Mouse (Mus musculus): ENCODE results near the gene Adra1d. TPM values are rescaled to one million over a fixed set of nuclear protein-coding genes. Genes with fewer than 3 reads are reported as not detected.

Gene Adra1d
- polyA plus RNA-seq, 1 experiment from 2014 or later, result 0.50 TPM

DNA sequence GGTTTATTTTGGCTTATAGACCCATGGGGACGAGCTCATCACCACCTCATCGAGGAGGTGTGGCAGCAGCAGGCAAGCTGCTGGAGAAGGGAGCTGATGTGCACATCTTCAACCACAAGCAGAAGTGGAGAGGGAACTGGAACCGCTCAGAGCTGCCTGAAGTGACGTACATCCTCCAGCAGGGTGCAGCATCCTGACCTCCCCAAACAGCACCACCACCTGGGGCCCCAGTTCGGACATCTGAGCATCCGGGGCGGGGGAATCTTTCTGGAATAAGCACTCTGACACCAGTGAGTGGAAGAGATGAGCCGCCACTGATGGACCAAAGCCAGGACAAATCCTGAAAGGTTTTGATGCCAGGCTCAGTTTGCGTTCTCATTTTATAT is 31.5 kb downstream of the Adra1d start:
- no peak overlapping the region for H3K9ac ChIP-seq (ENCODE audit: low read depth, low read length)
- H3K4me1 ChIP-seq (ENCODE audit: control insufficient read depth, insufficient read depth, low read length), result no peaks in the 10 kb centered on the region
- H3K4me3 ChIP-seq (ENCODE audit: low read depth, low read length), result no peak overlapping the region
- no peaks in the 10 kb centered on the region for H3K36me3 ChIP-seq (ENCODE audit: control insufficient read depth, insufficient read depth, low read length)
- H3K9me3 ChIP-seq (replicated peaks; ENCODE audit: control insufficient read depth, low read length), result no peaks in the 10 kb centered on the region
- no peaks in the 10 kb centered on the region for H3K27me3 ChIP-seq (ENCODE audit: control insufficient read depth, insufficient read depth, low read length)
- 21% methylated on average over 9 of the region's 9 CpGs for WGBS (ENCODE audit: insufficient replicate concordance)
- no peak overlapping the region for H3K4me2 ChIP-seq
- H3K27ac ChIP-seq (ENCODE audit: low read depth, low read length), result no peak overlapping the region
- ATAC-seq (replicated peaks; ENCODE audit: insufficient number of reproducible peaks, low FRiP score, low TSS enrichment), result no peak

DNA sequence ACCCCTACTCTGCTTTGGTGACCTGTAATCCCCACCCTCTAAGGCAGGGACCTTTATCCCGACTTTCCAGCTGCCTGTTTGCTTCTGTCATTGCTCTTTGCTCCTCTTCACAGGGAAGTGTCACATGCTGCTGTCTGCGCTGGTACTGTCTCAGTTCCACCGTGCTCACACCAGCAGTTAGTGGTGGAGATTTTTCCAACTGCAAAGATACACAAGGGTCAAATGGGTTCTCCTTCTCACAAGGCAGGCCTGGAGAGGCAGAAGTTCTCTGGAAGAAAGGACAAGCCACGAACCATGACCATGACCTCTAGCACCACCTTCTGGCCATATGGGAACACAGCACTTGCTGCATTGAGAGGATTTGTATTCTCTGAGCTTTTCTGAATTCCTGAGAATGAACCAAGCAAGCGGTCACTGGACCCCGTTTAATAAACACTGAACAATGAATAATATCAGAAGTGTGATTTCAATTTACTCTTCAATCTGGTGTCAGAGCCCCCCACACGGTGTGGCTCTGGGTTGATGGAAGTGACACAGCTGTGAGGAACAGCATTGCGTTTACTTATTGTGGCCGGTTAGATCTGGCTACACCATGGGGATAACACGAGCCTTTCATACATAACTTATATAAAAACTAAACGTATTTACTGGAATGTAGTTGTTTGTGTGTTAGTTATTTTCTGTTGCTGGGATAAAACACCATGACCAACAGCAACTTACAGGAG is 32.0 kb downstream of the Adra1d start:
- Histone ChIP-seq H3K9ac (ENCODE audit: low read depth, low read length) (no peak overlapping the region), H3K27ac (ENCODE audit: low read depth, low read length) (no peak overlapping the region), H3K36me3 (ENCODE audit: control insufficient read depth, insufficient read depth, low read length) (no peaks in the 10 kb centered on the region), H3K9me3 (replicated peaks; ENCODE audit: control insufficient read depth, low read length) (no peaks in the 10 kb centered on the region), H3K4me3 (ENCODE audit: low read depth, low read length) (no peak overlapping the region), H3K4me1 (ENCODE audit: control insufficient read depth, insufficient read depth, low read length) (no peaks in the 10 kb centered on the region), H3K27me3 (ENCODE audit: control insufficient read depth, insufficient read depth, low read length) (no peaks in the 10 kb centered on the region), H3K4me2 (no peak overlapping the region)
- no peak; the same call in 1 of the 2 replicates for ATAC-seq (replicated peaks; ENCODE audit: insufficient number of reproducible peaks, low FRiP score, low TSS enrichment)
- 29% methylated on average over 11 of the region's 11 CpGs for WGBS (ENCODE audit: insufficient replicate concordance)

DNA sequence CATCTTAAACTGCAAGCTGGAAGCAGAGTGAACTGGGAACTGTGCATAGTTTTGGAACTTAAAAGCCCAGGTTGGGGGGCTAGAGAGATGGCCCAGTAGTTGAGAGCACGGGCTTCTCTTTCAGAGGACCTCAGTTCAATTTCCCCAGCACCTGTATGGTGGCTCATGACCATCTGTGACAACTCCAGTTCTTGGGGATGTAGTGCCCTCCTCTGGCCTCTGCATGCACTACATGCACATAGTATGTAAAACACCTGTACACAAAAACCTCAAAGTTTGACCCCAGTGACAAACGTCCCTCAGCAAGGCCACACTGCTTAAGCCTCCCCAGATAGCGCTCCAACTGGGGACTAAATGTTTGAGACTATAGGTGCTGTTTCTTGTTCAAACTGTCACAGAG is 35.0 kb downstream of the Adra1d start:
- no peak overlapping the region for H3K27ac ChIP-seq (ENCODE audit: low read depth, low read length)
- no peak for ATAC-seq (replicated peaks; ENCODE audit: insufficient number of reproducible peaks, low FRiP score, low TSS enrichment)
- no peaks in the 10 kb centered on the region for H3K9me3 ChIP-seq (replicated peaks; ENCODE audit: control insufficient read depth, low read length)
- 36% methylated on average over 3 of the region's 3 CpGs for WGBS (ENCODE audit: insufficient replicate concordance)
- H3K4me3 ChIP-seq (ENCODE audit: low read depth, low read length), result no peak overlapping the region
- H3K36me3 ChIP-seq (ENCODE audit: control insufficient read depth, insufficient read depth, low read length), result no peaks in the 10 kb centered on the region
- no peaks in the 10 kb centered on the region for H3K4me1 ChIP-seq (ENCODE audit: control insufficient read depth, insufficient read depth, low read length)
- no peak overlapping the region for H3K4me2 ChIP-seq
- H3K27me3 ChIP-seq (ENCODE audit: control insufficient read depth, insufficient read depth, low read length), result no peaks in the 10 kb centered on the region
- H3K9ac ChIP-seq (ENCODE audit: low read depth, low read length), result no peak overlapping the region

DNA sequence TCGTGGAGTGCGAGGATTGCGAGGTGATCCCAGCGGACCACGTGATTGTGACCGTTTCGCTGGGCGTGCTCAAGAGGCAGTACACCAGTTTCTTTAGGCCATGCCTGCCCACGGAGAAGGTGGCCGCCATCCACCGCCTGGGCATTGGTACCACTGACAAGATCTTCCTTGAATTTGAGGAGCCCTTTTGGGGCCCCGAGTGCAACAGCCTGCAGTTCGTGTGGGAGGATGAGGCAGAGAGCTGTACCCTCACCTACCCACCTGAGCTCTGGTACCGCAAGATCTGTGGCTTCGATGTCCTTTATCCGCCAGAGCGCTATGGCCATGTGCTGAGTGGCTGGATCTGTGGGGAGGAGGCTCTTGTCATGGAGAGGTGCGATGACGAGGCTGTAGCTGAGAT is 41.3 kb downstream of the Adra1d start:
- Histone ChIP-seq H3K4me2 (no peak overlapping the region), H3K9ac (ENCODE audit: low read depth, low read length) (no peak overlapping the region), H3K27ac (ENCODE audit: low read depth, low read length) (no peak overlapping the region), H3K9me3 (replicated peaks; ENCODE audit: control insufficient read depth, low read length) (no peaks in the 10 kb centered on the region), H3K36me3 (ENCODE audit: control insufficient read depth, insufficient read depth, low read length) (peaks cover 5% of the 10 kb centered on the region; the same call in 1 of the 2 replicates), H3K4me1 (ENCODE audit: control insufficient read depth, insufficient read depth, low read length) (peaks cover 18% of the 10 kb centered on the region), H3K27me3 (ENCODE audit: control insufficient read depth, insufficient read depth, low read length) (no peaks in the 10 kb centered on the region), H3K4me3 (ENCODE audit: low read depth, low read length) (no peak overlapping the region)
- 93% methylated on average over 19 of the region's 19 CpGs for WGBS (ENCODE audit: insufficient replicate concordance)
- ATAC-seq (replicated peaks; ENCODE audit: insufficient number of reproducible peaks, low FRiP score, low TSS enrichment), result no peak

DNA sequence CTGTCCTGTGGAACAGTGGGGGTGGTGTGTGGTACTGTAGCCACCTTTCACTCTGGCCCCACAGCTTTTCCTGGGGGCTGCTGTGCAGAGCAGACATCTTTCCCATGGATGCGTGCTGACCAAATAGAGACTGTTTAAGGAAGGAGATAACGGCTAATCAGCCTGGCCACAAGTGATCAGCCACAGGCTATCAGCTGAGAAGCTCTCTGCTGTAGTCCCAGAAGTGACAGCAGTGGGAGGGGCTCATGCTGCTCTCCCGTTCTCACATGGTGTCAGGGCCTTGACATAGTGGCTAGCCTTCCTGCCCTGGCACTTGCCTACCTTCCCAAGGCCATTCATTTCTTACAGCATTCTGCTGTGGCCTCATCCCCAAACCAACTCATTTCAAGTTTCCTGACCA is 43.3 kb downstream of the Adra1d start:
- WGBS (ENCODE audit: insufficient replicate concordance), result 8% methylated on average over 3 of the region's 3 CpGs
- Histone ChIP-seq H3K4me3 (ENCODE audit: low read depth, low read length) (no peak overlapping the region), H3K27me3 (ENCODE audit: control insufficient read depth, insufficient read depth, low read length) (no peaks in the 10 kb centered on the region), H3K9me3 (replicated peaks; ENCODE audit: control insufficient read depth, low read length) (no peaks in the 10 kb centered on the region), H3K9ac (ENCODE audit: low read depth, low read length) (no peak overlapping the region), H3K4me1 (ENCODE audit: control insufficient read depth, insufficient read depth, low read length) (peaks cover 25% of the 10 kb centered on the region), H3K4me2 (no peak overlapping the region), H3K36me3 (ENCODE audit: control insufficient read depth, insufficient read depth, low read length) (peaks cover 5% of the 10 kb centered on the region; the same call in 1 of the 2 replicates), H3K27ac (ENCODE audit: low read depth, low read length) (0 out of 2 replicates have a peak overlapping the region, but pooled peaks have one; percentile 15)
- ATAC-seq (replicated peaks; ENCODE audit: insufficient number of reproducible peaks, low FRiP score, low TSS enrichment), result 0 out of 2 replicates have a peak, but pooled peaks have one; percentile 51

DNA sequence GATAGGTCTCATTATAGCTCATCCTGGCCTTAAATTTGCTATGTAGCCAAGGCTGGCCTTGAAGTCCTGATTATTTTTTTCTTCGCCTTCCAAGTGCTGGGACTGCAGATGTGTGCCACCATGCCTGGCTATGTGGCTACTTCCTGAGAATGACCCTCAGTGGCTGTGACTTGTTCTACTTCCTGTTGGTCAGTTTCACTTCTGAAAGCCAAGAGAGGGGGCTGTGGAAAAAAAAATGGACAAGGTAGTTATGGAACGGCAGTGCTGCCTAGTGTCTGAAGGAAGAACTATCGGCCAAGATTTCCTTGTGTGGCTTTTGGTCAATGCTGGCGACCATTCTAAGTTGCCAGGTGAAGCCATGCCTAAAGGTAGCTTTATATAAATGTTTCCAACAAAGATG is 44.5 kb downstream of the Adra1d start:
- Histone ChIP-seq H3K4me2 (no peak overlapping the region), H3K9me3 (replicated peaks; ENCODE audit: control insufficient read depth, low read length) (no peaks in the 10 kb centered on the region), H3K36me3 (ENCODE audit: control insufficient read depth, insufficient read depth, low read length) (peaks cover 5% of the 10 kb centered on the region; the same call in 1 of the 2 replicates), H3K4me3 (ENCODE audit: low read depth, low read length) (no peak overlapping the region), H3K9ac (ENCODE audit: low read depth, low read length) (no peak overlapping the region), H3K27ac (ENCODE audit: low read depth, low read length) (no peak overlapping the region), H3K4me1 (ENCODE audit: control insufficient read depth, insufficient read depth, low read length) (peaks cover 30% of the 10 kb centered on the region), H3K27me3 (ENCODE audit: control insufficient read depth, insufficient read depth, low read length) (no peaks in the 10 kb centered on the region)
- ATAC-seq (replicated peaks; ENCODE audit: insufficient number of reproducible peaks, low FRiP score, low TSS enrichment), result no peak
- WGBS (ENCODE audit: insufficient replicate concordance), result 82% methylated on average over 4 of the region's 4 CpGs

DNA sequence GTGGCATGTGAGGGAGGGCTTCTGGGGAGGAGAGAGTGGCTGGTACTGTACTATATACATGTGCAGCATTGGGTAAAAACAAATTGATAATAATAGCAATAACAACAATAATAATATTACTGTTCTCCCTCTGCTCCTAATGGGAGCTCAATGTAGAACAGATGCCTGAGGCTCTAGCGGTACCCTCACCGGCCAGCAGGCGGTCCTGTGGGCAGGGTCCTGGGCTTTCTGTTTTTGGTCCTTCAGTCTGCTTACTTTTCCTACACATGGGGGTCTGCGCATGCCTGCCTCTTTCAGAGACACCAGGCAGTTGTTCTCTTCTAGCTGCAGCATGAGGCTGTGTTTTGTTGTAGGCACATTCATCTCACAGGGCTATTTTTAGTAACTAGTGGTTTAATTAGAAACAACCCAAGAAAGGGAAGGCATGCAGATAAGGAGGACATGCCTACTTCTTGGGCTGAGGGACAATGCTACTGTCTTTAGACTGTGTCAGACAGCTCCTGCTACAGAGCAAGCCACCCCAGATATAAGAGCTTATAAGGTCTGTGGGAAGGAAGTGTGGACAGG is 47.9 kb downstream of the Adra1d start:
- H3K27me3 ChIP-seq (ENCODE audit: control insufficient read depth, insufficient read depth, low read length), result no peaks in the 10 kb centered on the region
- ATAC-seq (replicated peaks; ENCODE audit: insufficient number of reproducible peaks, low FRiP score, low TSS enrichment), result no peak
- peak overlapping the region; percentile 53 for H3K4me2 ChIP-seq
- no peak overlapping the region for H3K4me3 ChIP-seq (ENCODE audit: low read depth, low read length)
- H3K4me1 ChIP-seq (ENCODE audit: control insufficient read depth, insufficient read depth, low read length), result peaks cover 40% of the 10 kb centered on the region
- 51% methylated on average over 4 of the region's 4 CpGs for WGBS (ENCODE audit: insufficient replicate concordance)
- no peaks in the 10 kb centered on the region for H3K9me3 ChIP-seq (replicated peaks; ENCODE audit: control insufficient read depth, low read length)
- no peaks in the 10 kb centered on the region for H3K36me3 ChIP-seq (ENCODE audit: control insufficient read depth, insufficient read depth, low read length)
- H3K9ac ChIP-seq (ENCODE audit: low read depth, low read length), result no peak overlapping the region
- H3K27ac ChIP-seq (ENCODE audit: low read depth, low read length), result peak overlapping the region; percentile 69

DNA sequence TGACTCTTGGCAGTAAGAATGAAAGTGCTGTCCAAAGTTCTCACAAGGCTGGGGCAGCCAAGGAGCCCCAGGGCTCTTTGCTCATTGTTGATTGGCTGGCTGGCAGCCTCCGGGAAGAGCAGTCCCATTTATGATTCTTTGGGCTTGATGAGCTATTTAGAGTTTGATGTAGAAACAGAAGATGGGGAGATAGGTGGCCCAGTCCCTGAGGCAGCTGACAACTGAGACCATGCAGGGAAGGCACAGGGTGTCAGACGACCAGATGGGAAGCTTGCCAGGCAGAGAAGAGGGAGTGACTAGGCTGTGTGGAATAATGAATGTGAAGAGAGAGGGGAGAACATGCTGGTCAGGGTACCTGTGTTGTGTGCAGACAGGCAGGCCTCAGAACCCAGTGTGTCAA is 48.6 kb downstream of the Adra1d start:
- Histone ChIP-seq H3K9ac (ENCODE audit: low read depth, low read length) (no peak overlapping the region), H3K9me3 (replicated peaks; ENCODE audit: control insufficient read depth, low read length) (no peaks in the 10 kb centered on the region), H3K4me1 (ENCODE audit: control insufficient read depth, insufficient read depth, low read length) (peaks cover 40% of the 10 kb centered on the region), H3K36me3 (ENCODE audit: control insufficient read depth, insufficient read depth, low read length) (no peaks in the 10 kb centered on the region), H3K4me2 (no peak overlapping the region), H3K27me3 (ENCODE audit: control insufficient read depth, insufficient read depth, low read length) (no peaks in the 10 kb centered on the region), H3K4me3 (ENCODE audit: low read depth, low read length) (no peak overlapping the region), H3K27ac (ENCODE audit: low read depth, low read length) (peak overlapping the region; percentile 69)
- WGBS (ENCODE audit: insufficient replicate concordance), result 31% methylated on average over 2 of the region's 2 CpGs
- ATAC-seq (replicated peaks; ENCODE audit: insufficient number of reproducible peaks, low FRiP score, low TSS enrichment), result no peak

DNA sequence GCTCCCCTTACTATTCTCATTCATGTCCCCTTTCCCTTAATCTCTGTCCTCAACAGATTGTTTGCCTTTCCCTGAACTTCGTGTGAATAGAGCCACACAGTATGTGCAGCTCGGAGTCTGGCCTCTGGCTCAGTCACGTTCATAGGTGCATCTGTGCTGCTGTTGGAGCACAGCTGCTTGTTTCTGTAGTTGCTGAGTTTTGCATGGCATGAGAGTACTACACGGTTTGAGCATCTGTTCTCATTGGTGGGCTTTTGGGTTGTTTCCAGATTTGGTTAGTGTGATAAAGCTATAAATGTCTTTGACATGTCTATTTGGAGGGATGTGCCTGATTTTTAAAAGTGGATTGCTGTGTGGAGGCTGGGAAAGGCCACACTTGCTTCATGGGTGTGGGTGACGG is 51.6 kb downstream of the Adra1d start:
- WGBS (ENCODE audit: insufficient replicate concordance), result 64% methylated on average over 5 of the region's 5 CpGs
- H3K27me3 ChIP-seq (ENCODE audit: control insufficient read depth, insufficient read depth, low read length), result no peaks in the 10 kb centered on the region
- H3K9ac ChIP-seq (ENCODE audit: low read depth, low read length), result peak overlapping the region; percentile 46; the same call in 1 of the 2 replicates
- no peaks in the 10 kb centered on the region for H3K36me3 ChIP-seq (ENCODE audit: control insufficient read depth, insufficient read depth, low read length)
- H3K4me3 ChIP-seq (ENCODE audit: low read depth, low read length), result no peak overlapping the region
- peak overlapping the region; percentile 67 for H3K4me2 ChIP-seq
- H3K4me1 ChIP-seq (ENCODE audit: control insufficient read depth, insufficient read depth, low read length), result peaks cover 39% of the 10 kb centered on the region
- no peaks in the 10 kb centered on the region for H3K9me3 ChIP-seq (replicated peaks; ENCODE audit: control insufficient read depth, low read length)
- ATAC-seq (replicated peaks; ENCODE audit: insufficient number of reproducible peaks, low FRiP score, low TSS enrichment), result no peak
- H3K27ac ChIP-seq (ENCODE audit: low read depth, low read length), result no peak overlapping the region

Measured in heart, embryonic 11.5 days (tissue).